Mouse (Mus musculus) thymus, adult 2 months (tissue): ENCODE measurements around the gene Tgfa. TPM values are rescaled to one million over a fixed set of nuclear protein-coding genes. Genes with fewer than 3 reads are reported as not detected.

Source experiments
- DNase-seq: peaks from one replicate; pipeline ENCODE4 v3.0.0; 2021
- H3K27ac ChIP-seq: fragments of 200-500 bp; 2 replicates; pipeline ENCODE4 v1.5.1; 2012; ENCODE audit warnings: low read length, control low read depth; ENCODE audit not compliant: control insufficient read depth, insufficient read depth
- H3K27me3 ChIP-seq: fragments of 200-500 bp; 2 replicates; pipeline ENCODE4 v1.6.1; 2012; ENCODE audit warnings: mild to moderate bottlenecking, low read length, moderate library complexity, mixed read lengths; ENCODE audit not compliant: control insufficient read depth, insufficient read depth
- H3K36me3 ChIP-seq: fragments of 200-500 bp; 2 replicates; pipeline ENCODE4 v1.6.1; 2012; ENCODE audit warnings: mild to moderate bottlenecking, low read length, moderate library complexity; ENCODE audit not compliant: control insufficient read depth, insufficient read depth
- H3K4me1 ChIP-seq: fragments of 200-500 bp; replicated peaks from 2 replicates; pipeline ENCODE4 v1.6.1; 2012; ENCODE audit warnings: low read length; ENCODE audit not compliant: control insufficient read depth, insufficient read depth
- H3K4me3 ChIP-seq: fragments of 200-500 bp; 2 replicates; pipeline ENCODE4 v1.5.1; 2012; ENCODE audit warnings: mild to moderate bottlenecking, low read length, control low read depth, moderate library complexity; ENCODE audit not compliant: control insufficient read depth, insufficient read depth
- CTCF ChIP-seq: fragments of 200-500 bp; IDR thresholded peaks from 2 replicates; pipeline ENCODE4 v1.5.1; 2012; ENCODE audit warnings: mild to moderate bottlenecking, control low read depth, low read length, moderate library complexity, borderline replicate concordance; ENCODE audit not compliant: control insufficient read depth, poor library complexity, insufficient read depth; ENCODE audit errors: extremely low read depth
- POLR2A ChIP-seq: fragments of 200-500 bp; IDR thresholded peaks from 2 replicates; pipeline ENCODE4 v1.6.1; 2012; ENCODE audit warnings: mild to moderate bottlenecking, low read length, control low read depth, moderate library complexity; ENCODE audit not compliant: control insufficient read depth, poor library complexity, insufficient read depth; ENCODE audit errors: extremely low read depth
- WGBS: fragments of 180-500 bp; shearing (Covaris S2); methylation state at CpG from one replicate; pipeline ENCODE4 v1.1.7; 2018; 5-methylcytosine and 5-hydroxymethylcytosine counted together
- polyA plus RNA-seq: library from polyadenylated mRNA; depleted of rRNA; stranded (reverse); fragments of >200 nt; gene quantifications from 2 replicates; pipeline ENCODE4 v1.2.3, GENCODE M21; 2012

Tgfa gene
- polyA plus RNA-seq, 1 experiment: 2.1 TPM

DNA sequence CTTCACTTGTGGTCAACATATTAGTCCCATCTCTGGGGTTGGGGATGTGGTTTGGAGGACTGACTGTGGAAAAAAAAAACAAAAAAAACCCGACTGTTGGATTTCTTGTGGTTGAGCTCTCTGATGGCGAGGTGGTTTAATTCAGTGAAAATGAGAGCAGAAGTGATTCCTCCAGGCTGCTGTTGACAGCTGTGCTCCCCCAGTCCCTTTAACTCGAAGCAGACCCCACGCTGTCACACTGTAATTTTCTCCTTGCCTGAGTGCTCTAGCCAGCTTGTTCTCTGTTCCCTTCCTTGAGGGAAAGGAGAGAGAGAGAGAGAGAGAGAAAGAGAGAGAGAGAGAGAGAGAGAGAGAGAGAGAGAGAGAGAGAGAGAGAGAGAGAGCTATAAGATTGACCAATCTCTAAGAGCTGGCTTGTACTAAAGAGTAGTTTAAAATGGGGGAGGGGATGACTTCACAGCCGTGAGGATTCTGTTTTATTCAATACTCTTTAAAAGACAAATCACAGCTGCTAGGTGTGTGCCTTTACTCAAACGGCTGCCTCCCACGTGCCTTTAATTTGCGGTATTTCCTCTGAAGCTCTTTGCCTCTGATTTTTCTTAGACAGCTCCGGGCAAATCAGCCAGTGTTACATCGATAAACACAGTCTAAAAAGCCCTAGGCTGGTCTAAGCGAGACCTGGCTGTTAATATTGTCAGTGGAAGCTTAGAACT lies 2.3 kb downstream of the Tgfa start:
- DNase-seq: no peak
- Histone ChIP-seq H3K4me1 (peaks cover 7% of the 10 kb centered on the region; the same call in 1 of the 2 replicates), H3K27ac (no peak overlapping the region), H3K36me3 (no peaks in the 10 kb centered on the region), H3K4me3 (no peak overlapping the region), H3K27me3 (peaks cover 12% of the 10 kb centered on the region)
- TF ChIP-seq POLR2A: no peak
- TF ChIP-seq CTCF: no peak
- 25% methylated on average over 11 of the region's 11 CpGs for WGBS

DNA sequence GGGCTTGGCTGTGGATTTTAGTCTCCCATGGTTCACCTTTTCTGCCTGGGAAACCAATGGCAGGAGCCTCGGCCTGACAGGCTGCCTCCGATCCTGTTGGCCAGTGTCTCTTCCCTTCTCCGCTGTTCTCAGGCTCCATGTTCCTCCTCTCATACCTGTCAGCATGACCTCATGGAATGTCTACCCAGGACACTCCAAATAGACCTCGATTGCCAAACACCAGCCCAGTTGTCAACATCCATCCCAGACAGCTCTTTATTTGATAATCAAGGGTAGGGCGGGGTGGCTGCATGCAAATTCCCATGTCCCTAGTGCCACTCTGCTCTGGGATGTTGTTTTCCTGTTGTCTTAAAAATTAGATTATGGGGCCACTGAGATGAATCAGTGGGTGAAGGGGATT lies 5.9 kb downstream of the Tgfa start:
- H3K36me3 ChIP-seq: no peaks in the 10 kb centered on the region

DNA sequence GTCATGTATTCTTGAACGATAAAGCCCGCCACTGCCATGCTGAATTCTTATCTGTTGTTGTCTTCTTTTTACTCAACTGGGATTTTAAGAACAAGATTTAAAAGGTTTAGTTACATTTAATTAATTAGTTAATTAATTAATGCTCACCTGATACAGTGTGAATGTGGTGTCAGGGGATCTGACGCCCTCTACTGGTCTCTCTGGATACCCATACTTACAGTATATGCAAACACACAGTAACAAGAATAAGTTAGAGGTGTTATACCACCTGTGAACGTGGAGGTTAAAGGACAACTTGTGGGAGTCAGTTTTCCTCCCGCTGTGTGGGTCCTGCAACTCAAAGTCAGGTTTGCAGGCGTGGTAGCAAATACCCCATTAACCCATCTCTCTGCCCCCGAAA lies 8.1 kb downstream of the Tgfa start:
- no peak for TF ChIP-seq CTCF
- TF ChIP-seq POLR2A: no peak
- WGBS: 77% methylated on average over 7 of the region's 7 CpGs
- DNase-seq: no peak
- no peaks in the 10 kb centered on the region for H3K4me1 ChIP-seq
- no peaks in the 10 kb centered on the region for H3K36me3 ChIP-seq
- no peak overlapping the region for H3K4me3 ChIP-seq
- no peak overlapping the region for H3K27ac ChIP-seq
- H3K27me3 ChIP-seq: no peaks in the 10 kb centered on the region

More for the DNA sequence above, 5.9 kb downstream of the Tgfa start:
- Histone ChIP-seq H3K4me3 (no peak overlapping the region), H3K27ac (no peak overlapping the region), H3K4me1 (no peaks in the 10 kb centered on the region), H3K27me3 (peaks cover 6% of the 10 kb centered on the region)
- TF ChIP-seq CTCF: no peak
- no peak for TF ChIP-seq POLR2A
- 87% methylated on average over 5 of the region's 5 CpGs for WGBS
- DNase-seq: no peak

DNA sequence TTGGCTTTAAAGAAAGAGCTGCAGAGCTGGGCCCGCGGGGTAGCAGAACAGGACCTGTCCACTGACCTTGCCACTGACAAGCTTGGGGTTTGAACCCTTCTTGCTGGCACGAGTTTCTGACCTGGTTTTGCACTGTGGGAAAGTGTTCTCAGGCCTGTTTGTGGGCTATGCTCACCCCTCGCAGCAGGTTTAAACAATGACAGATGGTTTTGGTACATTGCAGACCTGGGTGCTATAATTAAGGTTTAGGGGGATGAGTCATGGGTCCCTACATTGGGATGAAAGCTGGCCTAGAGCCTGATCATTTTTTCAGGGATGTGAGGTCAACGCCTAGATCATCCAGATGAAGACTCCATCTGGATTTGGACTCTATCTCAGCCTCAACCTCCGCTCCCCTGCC lies 11.0 kb downstream of the Tgfa start:
- Histone ChIP-seq H3K4me1 (no peaks in the 10 kb centered on the region), H3K27ac (no peak overlapping the region)

DNA sequence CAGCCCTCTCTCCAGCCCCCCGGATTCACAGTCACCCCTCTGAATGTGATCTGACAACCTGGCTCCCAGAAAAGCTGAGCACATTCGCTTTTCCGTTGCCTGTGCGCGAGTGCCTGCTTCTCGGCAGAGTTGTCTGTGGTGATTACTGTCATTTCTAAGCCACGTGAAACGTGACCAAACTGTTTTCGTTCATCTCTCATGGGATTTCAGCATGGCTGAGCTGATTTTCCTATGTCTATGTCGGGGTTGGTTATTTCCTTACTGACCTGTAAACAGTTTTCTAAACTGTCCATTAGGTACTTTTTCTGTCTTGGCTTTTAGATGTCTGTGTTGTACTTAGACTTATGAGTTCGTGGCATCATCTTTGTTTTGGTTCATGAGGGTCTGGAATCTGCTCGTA lies 12.0 kb downstream of the Tgfa start:
- no peak overlapping the region for H3K27ac ChIP-seq
- H3K27me3 ChIP-seq: no peaks in the 10 kb centered on the region
- H3K4me3 ChIP-seq: no peak overlapping the region
- no peak for DNase-seq
- TF ChIP-seq POLR2A (no peak), CTCF (no peak)
- no peaks in the 10 kb centered on the region for H3K4me1 ChIP-seq
- WGBS: 90% methylated on average over 12 of the region's 12 CpGs
- no peaks in the 10 kb centered on the region for H3K36me3 ChIP-seq

More for the DNA sequence above, 11.0 kb downstream of the Tgfa start:
- Histone ChIP-seq H3K36me3 (no peaks in the 10 kb centered on the region), H3K4me3 (no peak overlapping the region), H3K27me3 (no peaks in the 10 kb centered on the region)
- TF ChIP-seq POLR2A: no peak
- no peak for TF ChIP-seq CTCF
- WGBS: 85% methylated on average over 6 of the region's 6 CpGs
- DNase-seq: no peak

DNA sequence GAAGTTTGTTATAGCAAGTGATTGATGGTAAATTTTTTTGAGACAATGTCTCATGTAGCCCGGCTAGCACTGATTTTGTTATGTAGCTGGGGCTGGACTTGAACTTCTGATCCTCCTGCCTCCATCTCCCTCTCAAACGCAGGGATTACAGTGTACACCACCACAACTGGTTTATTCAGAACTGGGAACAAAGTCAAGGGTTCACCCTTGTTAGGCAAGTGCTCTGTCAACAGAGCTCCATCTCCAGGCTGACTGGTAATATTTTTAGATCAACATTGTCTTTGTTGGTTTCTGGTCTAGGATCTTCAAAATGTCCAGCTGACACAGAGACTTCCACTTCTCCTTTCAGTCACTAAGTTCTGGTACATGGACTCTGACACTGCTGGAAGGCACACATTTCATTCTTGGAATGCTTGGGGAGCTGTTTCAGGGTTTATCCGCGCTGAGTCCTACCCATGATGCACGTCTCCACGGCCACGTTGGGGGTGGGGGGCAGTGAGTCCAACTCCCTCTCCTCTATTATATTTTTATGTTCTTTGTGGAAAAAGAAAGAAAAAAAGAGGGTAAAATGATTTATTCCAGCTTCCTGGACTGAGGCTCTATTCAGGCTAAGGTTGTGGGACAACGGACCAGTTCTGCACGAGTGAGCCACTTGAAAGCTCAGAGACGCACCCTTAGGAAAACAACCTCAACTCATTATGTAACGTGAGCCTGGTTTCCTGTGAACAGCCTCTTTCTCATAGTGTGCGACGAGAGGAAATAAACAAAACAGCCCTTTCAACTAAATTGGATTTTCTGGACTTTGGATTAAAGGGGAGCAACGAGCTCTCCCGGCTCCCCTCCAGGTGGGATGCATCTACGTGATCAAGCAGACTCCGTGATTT lies 14.4 kb downstream of the Tgfa start:
- Histone ChIP-seq H3K36me3 (no peaks in the 10 kb centered on the region), H3K27me3 (no peaks in the 10 kb centered on the region), H3K27ac (no peak overlapping the region), H3K4me3 (no peak overlapping the region), H3K4me1 (no peaks in the 10 kb centered on the region)
- no peak for DNase-seq
- TF ChIP-seq POLR2A: no peak
- TF ChIP-seq CTCF: no peak
- 45% methylated on average over 17 of the region's 17 CpGs for WGBS
